Mouse (Mus musculus) forebrain, embryonic 14.5 days (tissue): ENCODE measurements around the gene Lsamp. TPM values are rescaled to one million over a fixed set of nuclear protein-coding genes. Genes with fewer than 3 reads are reported as not detected.

ENCODE experiments used
- ATAC-seq: fragments of 200-750 bp; cut with Nextera tagmentation; 2 replicates; pipeline ENCODE4 v1.8.0; 2017; ENCODE audit warnings: mild to moderate bottlenecking, moderate library complexity
- DNase-seq: peaks from one replicate; pipeline ENCODE4 v3.0.0-alpha.2; 2015; ENCODE audit warnings: low spot score
- H3K27ac ChIP-seq: fragments of 300-500 bp; sonication (generic); 2 replicates; pipeline ENCODE4 v1.5.1; 2014; ENCODE audit warnings: low read depth, mild to moderate bottlenecking, control low read depth, low read length, moderate library complexity
- H3K27me3 ChIP-seq: fragments of 300-500 bp; sonication (generic); replicated peaks from 2 replicates; pipeline ENCODE4 v1.6.1; 2014; ENCODE audit warnings: low read length, control low read depth, mixed read lengths; ENCODE audit not compliant: control insufficient read depth, insufficient read depth
- H3K36me3 ChIP-seq: fragments of 300-500 bp; sonication (generic); 2 replicates; pipeline ENCODE4 v1.6.1; 2014; ENCODE audit warnings: low read length, control low read depth; ENCODE audit not compliant: control insufficient read depth, insufficient read depth
- H3K4me1 ChIP-seq: fragments of 300-500 bp; sonication (generic); 2 replicates; pipeline ENCODE4 v1.6.1; 2014; ENCODE audit warnings: antibody characterized with exemption, low read length, control low read depth; ENCODE audit not compliant: control insufficient read depth, insufficient read depth
- H3K4me2 ChIP-seq: fragments of 300-500 bp; sonication (generic); 2 replicates; pipeline ENCODE4 v1.6.1; 2014; ENCODE audit warnings: mild to moderate bottlenecking, control low read depth, low read length
- H3K4me3 ChIP-seq: fragments of 300-500 bp; sonication (generic); 2 replicates; pipeline ENCODE4 v1.5.1; 2014; ENCODE audit warnings: low read depth, low read length, control low read depth
- H3K9ac ChIP-seq: fragments of 300-500 bp; sonication (generic); 2 replicates; pipeline ENCODE4 v1.6.1; 2014; ENCODE audit warnings: mild to moderate bottlenecking, low read length, control low read depth, moderate library complexity
- H3K9me3 ChIP-seq: fragments of 300-500 bp; sonication (generic); replicated peaks from 2 replicates; pipeline ENCODE4 v1.6.1; 2016; ENCODE audit warnings: low read length, control low read depth, mixed read lengths; ENCODE audit not compliant: control insufficient read depth
- WGBS: fragments of 180-500 bp; shearing (Covaris S2); extraction: QIAGEN DNeasy Blood & Tissue Kit; methylation state at CpG from one replicate; pipeline ENCODE4 v1.1.7; 2014; 5-methylcytosine and 5-hydroxymethylcytosine counted together
- polyA plus RNA-seq: library from polyadenylated mRNA; unstranded; fragments of >200 nt; fragmentation: Nextera tagmentation; extraction: Ambion mirVana; gene quantifications from 2 replicates; pipeline ENCODE4 v1.2.1, GENCODE M21; 2014

The Lsamp gene
- polyA plus RNA-seq, 1 experiment from 2014 or later, result 19.0 TPM

GRCm38 (mm10) chr16:40471967-40472366 is 487.8 kb downstream of the Lsamp start:
- no peak overlapping the region for H3K4me2 ChIP-seq
- no peaks in the 10 kb centered on the region for H3K36me3 ChIP-seq
- no peak overlapping the region for H3K9ac ChIP-seq
- no peak overlapping the region for H3K27ac ChIP-seq
- ATAC-seq (no peak), DNase-seq (peak; percentile 31)
- 65% methylated on average over 5 of the region's 5 CpGs for WGBS
- H3K4me1 ChIP-seq, result no peaks in the 10 kb centered on the region
- H3K27me3 ChIP-seq, result no peaks in the 10 kb centered on the region
- H3K4me3 ChIP-seq, result no peak overlapping the region
- no peaks in the 10 kb centered on the region for H3K9me3 ChIP-seq

- WGBS, result 99% methylated on average over 2 of the region's 2 CpGs
- Histone ChIP-seq H3K9me3 (no peaks in the 10 kb centered on the region), H3K27me3 (no peaks in the 10 kb centered on the region), H3K36me3 (no peaks in the 10 kb centered on the region), H3K27ac (no peak overlapping the region), H3K9ac (no peak overlapping the region), H3K4me2 (no peak overlapping the region), H3K4me3 (no peak overlapping the region), H3K4me1 (no peaks in the 10 kb centered on the region)
- DNase-seq (no peak), ATAC-seq (no peak)
These were observed 507.4 kb downstream of the Lsamp start for GRCm38 (mm10) chr16:40491606-40492005.

- 21% methylated on average over 3 of the region's 3 CpGs for WGBS
- no peak overlapping the region for H3K9ac ChIP-seq
- peak; percentile 90 for DNase-seq
These were observed 520.2 kb downstream of the Lsamp start for GRCm38 (mm10) chr16:40504262-40504960.

GRCm38 (mm10) chr16:40509146-40510030 is 525.2 kb downstream of the Lsamp start:
- DNase-seq (peak; percentile 85), ATAC-seq (peak; percentile 93)
- Histone ChIP-seq H3K9ac (no peak overlapping the region), H3K4me2 (no peak overlapping the region), H3K4me1 (peaks cover 6% of the 10 kb centered on the region), H3K27ac (no peak overlapping the region), H3K4me3 (no peak overlapping the region), H3K9me3 (no peaks in the 10 kb centered on the region), H3K36me3 (no peaks in the 10 kb centered on the region), H3K27me3 (no peaks in the 10 kb centered on the region)
- 46% methylated on average over 7 of the region's 7 CpGs for WGBS

More at GRCm38 (mm10) chr16:40504262-40504960, 520.2 kb downstream of the Lsamp start:
- ATAC-seq, result peak; percentile 96
- Histone ChIP-seq H3K36me3 (no peaks in the 10 kb centered on the region), H3K27me3 (no peaks in the 10 kb centered on the region), H3K4me2 (no peak overlapping the region), H3K27ac (peak overlapping the region; percentile 67), H3K4me1 (peaks cover 4% of the 10 kb centered on the region), H3K9me3 (no peaks in the 10 kb centered on the region), H3K4me3 (no peak overlapping the region)

- H3K36me3 ChIP-seq, result no peaks in the 10 kb centered on the region
- H3K27me3 ChIP-seq, result no peaks in the 10 kb centered on the region
- no peak overlapping the region for H3K27ac ChIP-seq
- no peaks in the 10 kb centered on the region for H3K4me1 ChIP-seq
- no peak overlapping the region for H3K9ac ChIP-seq
- 30% methylated on average over 1 of the region's 1 CpGs for WGBS
- no peak overlapping the region for H3K4me3 ChIP-seq
- DNase-seq (no peak), ATAC-seq (no peak)
- no peak overlapping the region for H3K4me2 ChIP-seq
- no peaks in the 10 kb centered on the region for H3K9me3 ChIP-seq
These were observed 552.6 kb downstream of the Lsamp start for GRCm38 (mm10) chr16:40536754-40537153.

- H3K9ac ChIP-seq, result no peak overlapping the region
- no peaks in the 10 kb centered on the region for H3K27me3 ChIP-seq
- H3K36me3 ChIP-seq, result no peaks in the 10 kb centered on the region
- H3K27ac ChIP-seq, result no peak overlapping the region
- WGBS, result 70% methylated on average over 4 of the region's 4 CpGs
- no peak overlapping the region for H3K4me2 ChIP-seq
- ATAC-seq, result peak; percentile 63
- H3K4me3 ChIP-seq, result no peak overlapping the region
- H3K9me3 ChIP-seq, result no peaks in the 10 kb centered on the region
- H3K4me1 ChIP-seq, result no peaks in the 10 kb centered on the region
- peak; percentile 16 for DNase-seq
These were observed 565.5 kb downstream of the Lsamp start for GRCm38 (mm10) chr16:40549663-40550062.

- WGBS, result 89% methylated on average over 1 of the region's 1 CpGs
- Histone ChIP-seq H3K36me3 (no peaks in the 10 kb centered on the region), H3K4me1 (no peaks in the 10 kb centered on the region), H3K4me2 (no peak overlapping the region), H3K9ac (no peak overlapping the region), H3K4me3 (no peak overlapping the region), H3K27ac (no peak overlapping the region), H3K9me3 (no peaks in the 10 kb centered on the region), H3K27me3 (no peaks in the 10 kb centered on the region)
- DNase-seq (no peak), ATAC-seq (no peak)
These were observed 571.4 kb downstream of the Lsamp start for GRCm38 (mm10) chr16:40555608-40556007.

GRCm38 (mm10) chr16:40557680-40558249 is 573.6 kb downstream of the Lsamp start:
- 79% methylated on average over 5 of the region's 5 CpGs for WGBS
- no peak for ATAC-seq
- Histone ChIP-seq H3K27ac (no peak overlapping the region), H3K27me3 (no peaks in the 10 kb centered on the region), H3K4me2 (no peak overlapping the region), H3K4me3 (no peak overlapping the region), H3K9ac (no peak overlapping the region), H3K9me3 (no peaks in the 10 kb centered on the region), H3K36me3 (no peaks in the 10 kb centered on the region), H3K4me1 (no peaks in the 10 kb centered on the region)
- no peak for DNase-seq
